Mouse (Mus musculus): ENCODE data around the gene Phf20. TPM values are rescaled to one million over a fixed set of nuclear protein-coding genes. Genes with fewer than 3 reads are reported as not detected.

Phf20 gene
- polyA plus RNA-seq, 1 experiment, result 31.4 TPM

GRCm38 (mm10) chr2:156241662-156242061 lies 45.4 kb downstream of the Phf20 start:
- DNase-seq (ENCODE audit: low read depth), result no peak
- no peak for TF ChIP-seq POLR2A (IDR thresholded peaks at IDR 0.05; ENCODE audit: borderline replicate concordance, extremely low read depth, insufficient read depth, insufficient read length, poor library complexity, severe bottlenecking)
- no peak for TF ChIP-seq CTCF (IDR thresholded peaks at IDR 0.05; ENCODE audit: borderline replicate concordance, extremely low read depth, insufficient read depth, insufficient read length)

DNA sequence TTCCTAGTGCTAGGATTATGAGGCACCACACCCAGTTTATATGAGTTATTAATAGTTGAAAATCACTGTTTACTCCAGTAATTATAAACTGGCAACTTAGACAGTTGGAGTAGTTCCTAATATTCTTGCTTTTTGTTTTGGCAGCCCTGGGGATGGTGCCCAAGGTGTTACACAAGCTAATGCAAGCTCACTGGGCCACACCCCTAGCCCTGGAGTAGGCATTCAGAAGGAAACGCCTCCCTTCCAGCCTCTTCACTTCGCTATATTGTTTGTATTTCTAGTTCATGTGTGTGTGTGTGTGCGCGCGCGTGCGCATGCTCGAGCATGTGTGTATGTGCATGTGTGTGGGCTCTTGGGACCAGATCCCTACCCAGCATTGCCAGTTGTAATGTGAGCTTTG lies 46.7 kb downstream of the Phf20 start:
- TF ChIP-seq POLR2A (IDR thresholded peaks at IDR 0.05; ENCODE audit: borderline replicate concordance, extremely low read depth, insufficient read depth, insufficient read length, poor library complexity, severe bottlenecking) (no peak), CTCF (IDR thresholded peaks at IDR 0.05; ENCODE audit: borderline replicate concordance, extremely low read depth, insufficient read depth, insufficient read length) (no peak)
- no peak for DNase-seq (ENCODE audit: low read depth)

GRCm38 (mm10) chr2:156247599-156247998 lies 51.3 kb downstream of the Phf20 start:
- DNase-seq (ENCODE audit: low read depth), result no peak
- TF ChIP-seq CTCF (IDR thresholded peaks at IDR 0.05; ENCODE audit: borderline replicate concordance, extremely low read depth, insufficient read depth, insufficient read length) (no peak), POLR2A (IDR thresholded peaks at IDR 0.05; ENCODE audit: borderline replicate concordance, extremely low read depth, insufficient read depth, insufficient read length, poor library complexity, severe bottlenecking) (no peak)

GRCm38 (mm10) chr2:156250761-156251160 lies 54.5 kb downstream of the Phf20 start:
- no peak for DNase-seq (ENCODE audit: low read depth)
- TF ChIP-seq CTCF (IDR thresholded peaks at IDR 0.05; ENCODE audit: borderline replicate concordance, extremely low read depth, insufficient read depth, insufficient read length) (no peak), POLR2A (IDR thresholded peaks at IDR 0.05; ENCODE audit: borderline replicate concordance, extremely low read depth, insufficient read depth, insufficient read length, poor library complexity, severe bottlenecking) (no peak)

DNA sequence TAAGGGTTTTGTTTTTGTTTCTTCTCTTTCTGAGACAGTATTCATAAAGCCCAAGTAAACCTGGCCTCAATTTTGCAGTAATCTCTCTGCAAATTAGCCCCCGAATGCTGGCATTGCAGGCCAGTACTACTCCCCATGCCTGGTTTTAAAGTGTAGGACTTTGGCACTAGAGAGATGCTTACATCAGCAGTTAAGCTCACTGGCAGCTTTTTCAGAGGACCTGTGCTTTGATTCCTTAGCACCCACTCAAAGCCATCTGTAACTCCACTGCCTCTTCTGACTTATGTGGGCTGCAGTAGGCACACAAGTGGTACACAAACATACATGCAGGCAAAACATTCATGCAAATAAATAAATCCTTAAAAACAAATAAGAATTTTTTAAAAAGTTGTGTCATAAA lies 55.0 kb downstream of the Phf20 start:
- TF ChIP-seq CTCF (IDR thresholded peaks at IDR 0.05; ENCODE audit: borderline replicate concordance, extremely low read depth, insufficient read depth, insufficient read length) (no peak), POLR2A (IDR thresholded peaks at IDR 0.05; ENCODE audit: borderline replicate concordance, extremely low read depth, insufficient read depth, insufficient read length, poor library complexity, severe bottlenecking) (no peak)
- no peak for DNase-seq (ENCODE audit: low read depth)

DNA sequence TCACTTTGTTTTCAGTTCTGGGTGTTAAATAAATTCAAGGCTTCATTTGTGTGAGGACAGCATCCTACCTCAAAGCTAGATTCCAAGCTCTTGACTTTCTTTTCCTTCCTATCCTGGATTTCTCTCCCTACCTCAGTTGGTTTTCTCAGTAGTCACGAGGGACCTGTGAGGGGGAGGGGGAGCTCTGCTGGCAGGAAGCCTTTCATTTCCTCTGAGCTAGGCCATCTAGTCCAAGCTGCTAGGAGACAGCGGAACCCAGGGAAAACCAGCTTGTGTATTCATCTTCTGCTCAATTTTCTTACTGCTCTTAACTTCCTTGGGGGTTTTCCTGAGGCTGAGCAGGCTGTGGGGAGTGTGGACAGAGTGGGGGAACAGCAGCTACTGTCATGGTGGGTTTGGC lies 60.8 kb downstream of the Phf20 start:
- peak; percentile 64 for DNase-seq (ENCODE audit: low read depth)

GRCm38 (mm10) chr2:156257922-156258761 lies 61.9 kb downstream of the Phf20 start:
- DNase-seq (ENCODE audit: low read depth), result no peak
- no peak for TF ChIP-seq CTCF (IDR thresholded peaks at IDR 0.05; ENCODE audit: borderline replicate concordance, extremely low read depth, insufficient read depth, insufficient read length)
- no peak for TF ChIP-seq POLR2A (IDR thresholded peaks at IDR 0.05; ENCODE audit: borderline replicate concordance, extremely low read depth, insufficient read depth, insufficient read length, poor library complexity, severe bottlenecking)

More for the DNA sequence above, 60.8 kb downstream of the Phf20 start:
- TF ChIP-seq POLR2A (IDR thresholded peaks at IDR 0.05; ENCODE audit: borderline replicate concordance, extremely low read depth, insufficient read depth, insufficient read length, poor library complexity, severe bottlenecking) (no peak), CTCF (IDR thresholded peaks at IDR 0.05; ENCODE audit: borderline replicate concordance, extremely low read depth, insufficient read depth, insufficient read length) (no peak)

GRCm38 (mm10) chr2:156260968-156261367 lies 64.7 kb downstream of the Phf20 start:
- DNase-seq (ENCODE audit: low read depth), result peak; percentile 14
- TF ChIP-seq CTCF (IDR thresholded peaks at IDR 0.05; ENCODE audit: borderline replicate concordance, extremely low read depth, insufficient read depth, insufficient read length), result peak; percentile 12; the same call in 1 of the 2 replicates
- TF ChIP-seq POLR2A (IDR thresholded peaks at IDR 0.05; ENCODE audit: borderline replicate concordance, extremely low read depth, insufficient read depth, insufficient read length, poor library complexity, severe bottlenecking), result no peak

DNA sequence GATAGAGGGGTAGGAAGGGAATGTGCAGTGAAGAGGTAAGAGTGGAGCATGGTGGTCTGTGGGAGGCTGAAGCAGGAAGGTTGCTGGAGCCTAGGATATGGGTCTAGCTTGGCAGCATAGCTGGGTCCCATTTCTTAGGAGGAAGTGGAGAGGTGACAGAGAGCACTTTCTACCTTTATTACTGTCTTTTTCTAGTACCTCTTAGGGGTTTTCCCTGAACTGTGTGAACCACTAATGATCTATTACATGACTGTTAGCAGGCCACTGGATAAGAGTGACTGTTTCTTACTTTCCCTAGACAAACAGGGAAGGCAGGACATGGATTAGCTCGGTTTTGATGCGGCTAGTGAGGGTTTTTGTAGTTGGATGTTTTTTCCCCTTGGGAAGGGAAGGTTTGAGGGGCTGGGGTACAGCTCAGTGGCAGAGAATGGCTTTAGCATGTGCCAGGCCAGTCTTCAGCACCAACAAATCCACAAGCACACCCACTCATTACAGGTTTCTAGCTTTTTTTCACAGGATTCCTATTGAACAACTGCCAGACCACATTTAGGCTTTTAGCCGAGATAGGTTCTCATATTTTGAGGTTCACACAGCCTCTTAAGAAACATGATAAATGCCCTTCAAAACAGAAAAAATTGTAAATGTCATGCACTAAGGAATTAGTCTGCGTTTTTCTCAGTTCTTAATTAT lies 67.1 kb downstream of the Phf20 start:
- DNase-seq (ENCODE audit: low read depth), result no peak
- no peak for TF ChIP-seq CTCF (IDR thresholded peaks at IDR 0.05; ENCODE audit: borderline replicate concordance, extremely low read depth, insufficient read depth, insufficient read length)
- no peak for TF ChIP-seq POLR2A (IDR thresholded peaks at IDR 0.05; ENCODE audit: borderline replicate concordance, extremely low read depth, insufficient read depth, insufficient read length, poor library complexity, severe bottlenecking)

DNA sequence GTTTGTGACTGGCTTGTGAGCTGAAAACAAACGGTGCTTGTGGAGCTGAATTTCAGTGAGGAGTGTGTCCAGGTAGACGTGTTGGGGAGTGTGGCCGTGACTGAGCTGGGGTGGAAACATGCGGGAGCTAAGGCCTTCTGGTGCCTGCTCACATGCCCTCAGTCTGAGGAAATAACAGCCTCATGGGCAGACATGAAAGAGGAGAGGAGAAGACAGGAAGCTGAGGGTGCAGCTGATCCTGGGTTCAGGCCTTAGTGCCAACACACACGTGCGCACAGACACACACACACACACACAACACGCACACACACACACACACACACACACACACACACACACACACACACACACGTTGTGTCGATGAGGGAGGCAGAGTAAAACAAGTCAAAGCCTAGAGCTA lies 71.4 kb downstream of the Phf20 start:
- DNase-seq (ENCODE audit: low read depth), result no peak
- TF ChIP-seq POLR2A (IDR thresholded peaks at IDR 0.05; ENCODE audit: borderline replicate concordance, extremely low read depth, insufficient read depth, insufficient read length, poor library complexity, severe bottlenecking), result no peak
- TF ChIP-seq CTCF (IDR thresholded peaks at IDR 0.05; ENCODE audit: borderline replicate concordance, extremely low read depth, insufficient read depth, insufficient read length), result no peak

DNA sequence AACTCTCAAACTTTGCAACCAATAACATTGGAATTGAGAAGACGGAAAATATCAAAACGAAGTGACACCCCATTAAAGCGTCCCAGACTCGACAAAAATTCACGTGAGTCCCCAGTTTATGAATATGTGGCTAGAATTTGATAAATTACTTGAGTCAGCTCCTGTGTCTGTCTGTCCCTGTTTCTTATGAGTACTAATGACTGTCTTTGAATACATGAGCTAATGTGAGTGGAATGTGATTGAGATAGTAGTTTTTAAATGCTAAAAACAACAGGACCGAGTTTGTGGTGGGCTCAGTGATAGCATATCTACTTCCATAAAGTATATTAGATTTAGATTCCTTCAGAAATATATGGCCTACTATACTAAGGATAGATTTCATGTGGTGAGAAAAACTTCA lies 76.3 kb downstream of the Phf20 start:
- DNase-seq (ENCODE audit: low read depth), result no peak
- TF ChIP-seq CTCF (IDR thresholded peaks at IDR 0.05; ENCODE audit: borderline replicate concordance, extremely low read depth, insufficient read depth, insufficient read length), result no peak
- TF ChIP-seq POLR2A (IDR thresholded peaks at IDR 0.05; ENCODE audit: borderline replicate concordance, extremely low read depth, insufficient read depth, insufficient read length, poor library complexity, severe bottlenecking), result no peak

All from brain, embryonic 14.5 days (tissue).